ENCODE assay signal across 9 mouse cellular contexts in the genomic region with DNA sequence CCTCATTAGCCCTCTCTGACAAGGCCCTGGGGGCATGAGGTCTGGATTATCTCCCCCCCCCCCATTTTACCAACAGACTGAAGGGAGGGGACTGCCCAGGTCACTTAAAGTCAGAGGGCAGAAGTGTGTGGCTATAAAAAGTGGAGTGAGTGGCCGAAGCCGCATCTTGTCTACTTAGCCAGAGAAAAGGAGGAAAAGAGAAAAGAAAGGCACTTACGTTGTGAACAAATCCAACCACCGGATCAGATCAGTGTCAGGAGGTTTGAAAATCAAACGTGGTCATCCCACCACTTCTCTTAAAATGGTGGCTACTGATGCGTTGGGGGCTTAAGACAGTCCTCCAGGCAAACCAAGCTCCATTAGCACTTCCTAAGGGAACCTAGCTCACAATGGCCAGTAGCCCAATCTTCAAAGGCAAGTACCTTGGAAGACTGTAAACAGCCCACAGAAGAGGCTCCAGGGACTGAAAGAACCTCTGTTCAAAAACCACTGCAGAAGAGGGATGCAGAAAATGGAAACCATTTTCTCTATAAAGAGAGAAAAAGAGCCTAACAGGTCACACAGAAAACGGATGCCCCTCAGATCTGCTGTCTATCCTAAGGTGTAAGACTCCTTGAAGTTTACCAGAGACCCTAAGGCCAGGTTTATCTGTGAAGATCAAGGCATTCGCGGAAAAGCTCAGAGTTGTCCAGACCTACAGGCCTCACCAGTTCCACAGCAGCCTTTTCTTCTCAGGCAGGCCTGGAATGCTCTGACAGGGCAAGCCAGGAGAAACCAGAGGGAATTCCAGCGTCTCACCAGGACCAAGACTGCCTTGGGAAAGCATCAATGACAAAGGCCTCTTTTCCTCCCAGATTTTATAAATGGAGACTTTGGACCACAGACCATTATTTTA. TPM values are rescaled to one million over a fixed set of nuclear protein-coding genes. Genes with fewer than 3 reads are reported as not detected.
A peak's percentile ranks its signal among the peaks of the same experiment; 100 is the strongest.
DNase-seq lines count a peak whose midpoint lies in the region; ATAC-seq and TF ChIP-seq lines count a peak whose summit lies in the region.
"Had no signal": no experiment of that assay in that cellular context is flagged by ENCODE, and none has a peak within 500 bp of the region (broad histone marks: within the 10 kb centered on the region; RNA-seq: fewer than 3 reads in every experiment).

No protein-coding gene starts in this region.

- ATAC-seq in heart, embryonic 12.5 days (ENCODE audit: insufficient number of reproducible peaks, low FRiP score) = no peak
- ATAC-seq in forebrain, embryonic 12.5 days (ENCODE audit: low FRiP score) = no peak
- ATAC-seq in liver, embryonic 14.5 days (ENCODE audit: insufficient read depth) = no peak

- H3K9me3 ChIP-seq in heart, embryonic 12.5 days (replicated peaks) = no peaks in the 10 kb centered on the region
- H3K9me3 ChIP-seq in E14TG2a.4 (ENCODE audit: low read length) = no peaks in the 10 kb centered on the region
- H3K9me3 ChIP-seq in forebrain, embryonic 12.5 days = no peaks in the 10 kb centered on the region
- H3K9me3 ChIP-seq in liver, embryonic 14.5 days (ENCODE audit: control insufficient read depth, low read length) = no peaks in the 10 kb centered on the region

- WGBS in heart, embryonic 12.5 days = 16% methylated on average over 10 of the region's 10 CpGs
- WGBS in forebrain, embryonic 12.5 days = 5% methylated on average over 10 of the region's 10 CpGs
- WGBS in liver, embryonic 14.5 days (ENCODE audit: insufficient replicate concordance) = 16% methylated on average over 10 of the region's 10 CpGs

- intact Hi-C loops in gastrocnemius, postnatal 14 days (cut with DNase I; ENCODE audit: low total_unique reads) = loop anchor here (5.0 kb wide), 1 partner anchor 83 kb away; a partner anchor contains a TSS

- H3K27ac ChIP-seq in heart, embryonic 12.5 days (ENCODE audit: poor library complexity, severe bottlenecking) = peak overlapping the region; percentile 100
- H3K27ac ChIP-seq in forebrain, embryonic 12.5 days = peak overlapping the region; percentile 99
- peak overlapping the region; percentile 94 for H3K27ac ChIP-seq in liver, embryonic 14.5 days

- peak overlapping the region; percentile 87 for H3K4me2 ChIP-seq in heart, embryonic 12.5 days
- peak overlapping the region; percentile 93 for H3K4me2 ChIP-seq in forebrain, embryonic 12.5 days
- H3K4me2 ChIP-seq in liver, embryonic 14.5 days (ENCODE audit: low read depth) = peak overlapping the region; percentile 76

- TF ChIP-seq CTCF in E14TG2a.4 (conservative IDR thresholded peaks at IDR 0.05; ENCODE audit: low read length) = no peak
- TF ChIP-seq CTCF in liver, embryonic 14.5 days (IDR thresholded peaks at IDR 0.05; ENCODE audit: low read depth) = no peak

- no peak for DNase-seq in heart, adult 18-20 months
- DNase-seq in liver, embryonic 14.5 days (ENCODE audit: low read depth in 3 of 3, low spot score in 3 of 3) = no peak
- DNase-seq in gastrocnemius, postnatal 14 days = no peak
- no peak for DNase-seq in cerebellum, postnatal 4 days (ENCODE audit: low spot score in 2 of 2)
- no peak for DNase-seq in adrenal gland, postnatal 36 days

- peak overlapping the region; percentile 99 for H3K9ac ChIP-seq in heart, embryonic 12.5 days
- peak overlapping the region; percentile 100 for H3K9ac ChIP-seq in forebrain, embryonic 12.5 days
- H3K9ac ChIP-seq in liver, embryonic 14.5 days (replicated peaks) = peak overlapping the region; percentile 99

- TF ChIP-seq EP300 in liver, embryonic 14.5 days (IDR thresholded peaks at IDR 0.05; ENCODE audit: low read depth) = no peak

- no peaks in the 10 kb centered on the region for H3K27me3 ChIP-seq in heart, embryonic 12.5 days (replicated peaks)
- no peaks in the 10 kb centered on the region for H3K27me3 ChIP-seq in E14TG2a.4 (ENCODE audit: insufficient read depth, low read length)
- no peaks in the 10 kb centered on the region for H3K27me3 ChIP-seq in forebrain, embryonic 12.5 days
- no peaks in the 10 kb centered on the region for H3K27me3 ChIP-seq in liver, embryonic 14.5 days (ENCODE audit: control insufficient read depth, insufficient read depth, low read length)
- H3K27me3 ChIP-seq: Patski had no signal

- peak overlapping the region; percentile 94 for H3K4me3 ChIP-seq in heart, embryonic 12.5 days
- peak overlapping the region; percentile 94 for H3K4me3 ChIP-seq in E14TG2a.4 (replicated peaks; ENCODE audit: low read length)
- H3K4me3 ChIP-seq in forebrain, embryonic 12.5 days (replicated peaks) = peak overlapping the region; percentile 100
- H3K4me3 ChIP-seq in liver, embryonic 14.5 days (ENCODE audit: insufficient read depth in 1 of 2, low read depth in 2 of 2, low read length in 2 of 2) = peak overlapping the region; percentile 61 to 90

- no peaks in the 10 kb centered on the region for H3K36me3 ChIP-seq in heart, embryonic 12.5 days
- peaks cover 14% of the 10 kb centered on the region for H3K36me3 ChIP-seq in E14TG2a.4 (ENCODE audit: insufficient read depth, low read length)
- no peaks in the 10 kb centered on the region for H3K36me3 ChIP-seq in forebrain, embryonic 12.5 days (replicated peaks)
- no peaks in the 10 kb centered on the region for H3K36me3 ChIP-seq in liver, embryonic 14.5 days (replicated peaks; ENCODE audit: control insufficient read depth, insufficient read depth, low read depth)

- peaks cover 23% of the 10 kb centered on the region for H3K4me1 ChIP-seq in heart, embryonic 12.5 days (replicated peaks)
- H3K4me1 ChIP-seq in E14TG2a.4 (replicated peaks; ENCODE audit: low read depth, low read length) = peaks cover 46% of the 10 kb centered on the region
- peaks cover 34% of the 10 kb centered on the region for H3K4me1 ChIP-seq in forebrain, embryonic 12.5 days
- H3K4me1 ChIP-seq in liver, embryonic 14.5 days (replicated peaks; ENCODE audit: control insufficient read depth in 2 of 2, insufficient read depth in 2 of 2, low read length in 1 of 2) = peaks cover 24 to 31% of the 10 kb centered on the region in 2 experiments

RNA-seq across cellular contexts. Expression of a gene that starts 1.5 kb away (rescaled TPM):
- polyA plus RNA-seq in heart, embryonic 12.5 days (2016; fragmentation: Nextera tagmentation; extraction: Ambion mirVana) = 24.5 and 28.7 TPM in 2 replicates
- 10 to 100 TPM; 31.3 to 34.9 TPM for total RNA-seq in heart, adult 18-20 months (2021)
- 50.4 and 51.5 TPM in 2 replicates for polyA plus RNA-seq in forebrain, embryonic 12.5 days (2016; fragmentation: Nextera tagmentation; extraction: Ambion mirVana)
- 11.9 and 12.0 TPM in 2 replicates for polyA plus RNA-seq in liver, embryonic 14.5 days (2012; rRNA removed)
- 7.4 and 7.8 TPM in 2 replicates for polyA plus RNA-seq in liver, embryonic 14.5 days (2014; fragmentation: Nextera tagmentation; extraction: Ambion mirVana)
- total RNA-seq in gastrocnemius, postnatal 14 days (2021) = 10 to 100 TPM; 22.3 to 27.3 TPM
- total RNA-seq in adrenal gland, postnatal 36 days (2021) = 10 to 100 TPM; 51.8 to 54.7 TPM
